Mouse (Mus musculus): ENCODE results near the gene Clec2i. TPM values are rescaled to one million over a fixed set of nuclear protein-coding genes. Genes with fewer than 3 reads are reported as not detected.
"Not testable (repeated sequence)": the region's sequence is repeated elsewhere in the genome, so short reads cannot be mapped to it uniquely, and the experiment has no call there.

The Clec2i gene
- polyA plus RNA-seq, 1 experiment from 2014 or later = 0.36 TPM

DNA sequence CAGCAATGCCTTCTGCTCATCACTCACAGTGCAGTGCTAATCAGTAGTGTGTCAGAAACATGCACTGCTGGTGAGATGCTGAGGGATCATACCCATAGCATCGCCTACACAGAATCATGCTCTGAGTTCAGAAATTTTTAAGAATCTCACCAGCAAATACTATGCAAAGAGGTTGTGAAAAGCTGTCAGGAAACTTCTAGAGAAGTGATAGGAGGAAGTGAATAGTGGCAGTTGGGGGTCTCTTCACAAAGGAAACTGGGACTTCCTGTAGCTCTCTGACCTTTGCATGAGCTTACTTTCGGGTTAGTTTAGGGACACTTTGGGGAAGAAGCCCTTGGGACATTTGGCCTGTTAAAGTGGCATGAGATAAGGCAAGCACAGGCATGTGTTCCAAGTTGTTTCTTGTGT, 3.6 kb downstream of the Clec2i start, which contains the start of gene BC035044:
Gene BC035044, minus strand, starts transcription at position 179 of the 408 bp plus-strand sequence.
- Histone ChIP-seq H3K4me1 (replicated peaks; ENCODE audit: control insufficient read depth, insufficient read depth, low read length) (no peaks in the 10 kb centered on the region; the same call in 1 of the 2 replicates), H3K36me3 (ENCODE audit: control insufficient read depth, insufficient read depth, low read length) (no peaks in the 10 kb centered on the region), H3K9me3 (ENCODE audit: control insufficient read depth, low read length) (no peaks in the 10 kb centered on the region), H3K27ac (ENCODE audit: low read length) (no peak within 1 kb of the TSS), H3K4me2 (ENCODE audit: low read depth, low read length) (no peak within 1 kb of the TSS), H3K27me3 (ENCODE audit: control insufficient read depth, insufficient read depth, low read depth, low read length) (no peaks in the 10 kb centered on the region), H3K4me3 (ENCODE audit: low read length) (no peak within 1 kb of the TSS), H3K9ac (ENCODE audit: low read length) (no peak within 1 kb of the TSS)
- no peak for ATAC-seq (ENCODE audit: low read depth)
- 58% methylated on average over 2 of the region's 2 CpGs for WGBS

- Histone ChIP-seq H3K36me3 (ENCODE audit: control insufficient read depth, insufficient read depth, low read length) (no peaks in the 10 kb centered on the region), H3K4me3 (ENCODE audit: low read length) (no peak overlapping the region), H3K4me1 (replicated peaks; ENCODE audit: control insufficient read depth, insufficient read depth, low read length) (no peaks in the 10 kb centered on the region; the same call in 1 of the 2 replicates), H3K9me3 (ENCODE audit: control insufficient read depth, low read length) (no peaks in the 10 kb centered on the region), H3K27me3 (ENCODE audit: control insufficient read depth, insufficient read depth, low read depth, low read length) (no peaks in the 10 kb centered on the region), H3K9ac (ENCODE audit: low read length) (no peak overlapping the region), H3K27ac (ENCODE audit: low read length) (no peak overlapping the region), H3K4me2 (ENCODE audit: low read depth, low read length) (no peak overlapping the region)
- 35% methylated on average over 3 of the region's 3 CpGs for WGBS
- peak; percentile 54; the same call in 1 of the 2 replicates for ATAC-seq (ENCODE audit: low read depth)
Observed at GRCm38 (mm10) chr6:128895404-128896001, 8.1 kb downstream of the Clec2i start.

GRCm38 (mm10) chr6:128900044-128900443, 12.7 kb downstream of the Clec2i start:
- no peak overlapping the region for H3K4me2 ChIP-seq (ENCODE audit: low read depth, low read length)
- ATAC-seq (ENCODE audit: low read depth) = no peak
- no peak overlapping the region for H3K9ac ChIP-seq (ENCODE audit: low read length)
- no peaks in the 10 kb centered on the region for H3K36me3 ChIP-seq (ENCODE audit: control insufficient read depth, insufficient read depth, low read length)
- H3K4me1 ChIP-seq (replicated peaks; ENCODE audit: control insufficient read depth, insufficient read depth, low read length) = no peaks in the 10 kb centered on the region
- H3K4me3 ChIP-seq (ENCODE audit: low read length) = no peak overlapping the region
- H3K27ac ChIP-seq (ENCODE audit: low read length) = no peak overlapping the region
- 68% methylated on average over 2 of the region's 2 CpGs for WGBS
- H3K9me3 ChIP-seq (ENCODE audit: control insufficient read depth, low read length) = no peaks in the 10 kb centered on the region
- no peaks in the 10 kb centered on the region for H3K27me3 ChIP-seq (ENCODE audit: control insufficient read depth, insufficient read depth, low read depth, low read length)

- not testable (repeated sequence) for H3K4me2 ChIP-seq (ENCODE audit: low read depth, low read length); H3K9ac ChIP-seq (ENCODE audit: low read length); H3K27me3 ChIP-seq (ENCODE audit: control insufficient read depth, insufficient read depth, low read depth, low read length); H3K4me3 ChIP-seq (ENCODE audit: low read length); H3K9me3 ChIP-seq (ENCODE audit: control insufficient read depth, low read length); H3K27ac ChIP-seq (ENCODE audit: low read length); H3K36me3 ChIP-seq (ENCODE audit: control insufficient read depth, insufficient read depth, low read length); ATAC-seq (ENCODE audit: low read depth); H3K4me1 ChIP-seq (replicated peaks; ENCODE audit: control insufficient read depth, insufficient read depth, low read length)
- 77% methylated on average over 6 of the region's 6 CpGs for WGBS
Observed at GRCm38 (mm10) chr6:128900796-128901552, 13.6 kb downstream of the Clec2i start.

DNA sequence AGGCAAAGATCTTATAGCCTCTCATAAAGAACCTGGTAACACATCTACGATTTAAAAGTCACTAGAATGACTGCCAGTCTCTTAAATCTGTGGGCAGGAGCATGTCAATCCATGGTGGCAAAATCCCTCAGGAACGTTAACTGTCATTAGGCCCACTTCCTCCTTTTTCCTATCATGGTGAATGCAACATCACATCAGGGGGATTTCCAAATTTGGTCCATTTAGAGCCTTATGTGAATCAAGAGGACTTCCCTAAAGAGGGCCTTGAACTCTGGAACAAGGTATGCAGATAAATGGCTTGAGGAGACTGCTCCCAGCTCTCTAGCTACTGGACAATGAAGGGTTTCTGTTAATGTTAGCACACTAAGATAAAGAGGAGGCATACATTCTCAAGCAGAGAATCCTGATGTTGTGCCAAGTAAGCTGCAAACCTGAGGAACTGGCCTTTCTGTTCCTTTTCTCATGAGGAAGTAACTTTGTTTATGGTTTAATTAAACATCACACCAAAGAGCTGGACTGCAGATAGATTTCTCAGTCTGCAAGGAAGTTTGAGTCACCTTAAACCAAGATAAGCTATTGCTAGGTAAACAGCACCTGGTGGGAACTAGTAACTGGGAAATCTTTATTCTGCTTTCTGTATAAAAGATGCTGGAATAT, 26.3 kb downstream of the Clec2i start:
- Histone ChIP-seq H3K9ac (ENCODE audit: low read length) (no peak overlapping the region), H3K36me3 (ENCODE audit: control insufficient read depth, insufficient read depth, low read length) (no peaks in the 10 kb centered on the region), H3K4me3 (ENCODE audit: low read length) (no peak overlapping the region), H3K27me3 (ENCODE audit: control insufficient read depth, insufficient read depth, low read depth, low read length) (no peaks in the 10 kb centered on the region), H3K4me1 (replicated peaks; ENCODE audit: control insufficient read depth, insufficient read depth, low read length) (no peaks in the 10 kb centered on the region), H3K4me2 (ENCODE audit: low read depth, low read length) (no peak overlapping the region), H3K9me3 (ENCODE audit: control insufficient read depth, low read length) (no peaks in the 10 kb centered on the region), H3K27ac (ENCODE audit: low read length) (0 out of 2 replicates have a peak overlapping the region, but pooled peaks have one; percentile 35)
- ATAC-seq (ENCODE audit: low read depth) = 0 out of 2 replicates have a peak, but pooled peaks have one; percentile 20
- 60% methylated on average over 2 of the region's 2 CpGs for WGBS

DNA sequence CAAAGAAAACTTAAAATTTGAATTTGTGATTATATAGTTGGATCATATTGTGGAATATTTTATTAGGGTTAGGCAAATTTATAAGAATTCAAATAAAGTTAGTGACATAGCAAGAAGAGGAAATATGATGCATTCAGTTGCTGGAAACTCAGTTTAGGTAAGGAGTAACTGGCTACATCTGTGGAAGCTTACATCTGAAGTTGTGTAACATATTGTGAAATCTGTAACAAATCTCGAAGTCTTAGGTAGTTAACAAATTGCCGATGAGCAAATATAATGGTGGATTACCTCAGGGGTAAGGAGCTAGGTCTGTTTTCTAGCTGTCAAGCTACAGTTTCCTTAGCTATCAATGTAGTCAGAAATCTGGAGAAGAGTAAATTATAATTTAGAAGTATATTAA, 29.9 kb downstream of the Clec2i start:
- ATAC-seq (ENCODE audit: low read depth) = no peak
- Histone ChIP-seq H3K36me3 (ENCODE audit: control insufficient read depth, insufficient read depth, low read length) (no peaks in the 10 kb centered on the region), H3K9me3 (ENCODE audit: control insufficient read depth, low read length) (no peaks in the 10 kb centered on the region), H3K9ac (ENCODE audit: low read length) (no peak overlapping the region), H3K4me3 (ENCODE audit: low read length) (no peak overlapping the region), H3K4me2 (ENCODE audit: low read depth, low read length) (no peak overlapping the region), H3K27ac (ENCODE audit: low read length) (no peak overlapping the region), H3K4me1 (replicated peaks; ENCODE audit: control insufficient read depth, insufficient read depth, low read length) (no peaks in the 10 kb centered on the region), H3K27me3 (ENCODE audit: control insufficient read depth, insufficient read depth, low read depth, low read length) (no peaks in the 10 kb centered on the region)
- 74% methylated on average over 2 of the region's 2 CpGs for WGBS

DNA sequence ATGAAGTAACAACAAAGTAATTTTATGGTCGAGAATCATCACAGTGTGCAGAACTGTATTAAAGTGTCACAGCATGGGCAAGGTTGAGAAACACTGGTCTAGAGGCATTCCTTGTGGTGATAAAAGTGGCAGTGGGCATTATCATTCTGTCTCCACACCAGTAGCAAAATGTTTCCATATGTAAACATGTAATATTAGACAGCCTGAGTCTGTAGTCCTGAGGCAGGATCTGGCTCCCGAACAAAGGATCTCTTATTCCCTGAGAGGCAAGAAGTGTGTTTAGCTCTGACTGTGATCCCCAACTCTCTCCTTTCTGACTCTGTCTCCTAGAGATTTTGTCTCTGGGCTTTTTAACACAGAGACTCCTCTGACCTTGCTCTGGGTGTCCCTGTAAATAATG, 45.7 kb downstream of the Clec2i start:
- no peak overlapping the region for H3K9ac ChIP-seq (ENCODE audit: low read length)
- H3K27ac ChIP-seq (ENCODE audit: low read length) = 0 out of 2 replicates have a peak overlapping the region, but pooled peaks have one; percentile 29
- H3K4me1 ChIP-seq (replicated peaks; ENCODE audit: control insufficient read depth, insufficient read depth, low read length) = no peaks in the 10 kb centered on the region
- H3K9me3 ChIP-seq (ENCODE audit: control insufficient read depth, low read length) = no peaks in the 10 kb centered on the region
- no peaks in the 10 kb centered on the region for H3K27me3 ChIP-seq (ENCODE audit: control insufficient read depth, insufficient read depth, low read depth, low read length)
- ATAC-seq (ENCODE audit: low read depth) = peak; percentile 45; the same call in 1 of the 2 replicates
- H3K4me3 ChIP-seq (ENCODE audit: low read length) = no peak overlapping the region
- H3K4me2 ChIP-seq (ENCODE audit: low read depth, low read length) = no peak overlapping the region
- no peaks in the 10 kb centered on the region for H3K36me3 ChIP-seq (ENCODE audit: control insufficient read depth, insufficient read depth, low read length)
- 22% methylated on average over 2 of the region's 2 CpGs for WGBS

DNA sequence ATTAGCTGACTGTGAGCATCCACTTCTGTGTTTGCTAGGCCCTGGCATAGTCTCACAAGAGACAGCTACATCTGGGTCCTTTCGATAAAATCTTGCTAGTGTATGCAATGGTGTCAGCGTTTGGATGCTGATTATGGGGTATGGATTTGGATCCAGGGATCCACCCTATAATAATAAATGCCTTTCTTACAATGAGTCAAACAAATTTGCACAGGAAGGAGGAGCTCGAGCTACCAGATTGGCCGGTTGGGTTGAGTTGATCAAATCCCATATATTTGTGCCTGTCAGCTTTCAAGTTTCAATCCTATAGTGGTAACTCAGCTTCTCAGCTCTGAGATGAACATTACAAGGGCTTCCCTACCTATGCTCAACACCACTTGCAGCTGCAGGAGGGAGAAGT, 46.7 kb downstream of the Clec2i start, which contains the start of gene Clec2g:
Gene Clec2g, plus strand, starts transcription at position 301 of the 400 bp plus-strand sequence.
- H3K27me3 ChIP-seq (ENCODE audit: control insufficient read depth, insufficient read depth, low read depth, low read length); H3K9ac ChIP-seq (ENCODE audit: low read length); H3K36me3 ChIP-seq (ENCODE audit: control insufficient read depth, insufficient read depth, low read length); H3K9me3 ChIP-seq (ENCODE audit: control insufficient read depth, low read length); H3K4me1 ChIP-seq (replicated peaks; ENCODE audit: control insufficient read depth, insufficient read depth, low read length); H3K4me3 ChIP-seq (ENCODE audit: low read length); H3K4me2 ChIP-seq (ENCODE audit: low read depth, low read length); ATAC-seq (ENCODE audit: low read depth): not testable (repeated sequence)
- 0 out of 2 replicates have a peak within 1 kb of the TSS, but pooled peaks have one; percentile 29 for H3K27ac ChIP-seq (ENCODE audit: low read length)
- 90% methylated on average over 4 of the region's 4 CpGs for whole genome bisulfite sequencing
